Mouse (Mus musculus): ENCODE measurements around the gene Fbxw25. TPM values are rescaled to one million over a fixed set of nuclear protein-coding genes. Genes with fewer than 3 reads are reported as not detected.

The Fbxw25 gene
- polyA plus RNA-seq (2012; ENCODE audit: low replicate concordance) = not detected in 2 replicates

DNA sequence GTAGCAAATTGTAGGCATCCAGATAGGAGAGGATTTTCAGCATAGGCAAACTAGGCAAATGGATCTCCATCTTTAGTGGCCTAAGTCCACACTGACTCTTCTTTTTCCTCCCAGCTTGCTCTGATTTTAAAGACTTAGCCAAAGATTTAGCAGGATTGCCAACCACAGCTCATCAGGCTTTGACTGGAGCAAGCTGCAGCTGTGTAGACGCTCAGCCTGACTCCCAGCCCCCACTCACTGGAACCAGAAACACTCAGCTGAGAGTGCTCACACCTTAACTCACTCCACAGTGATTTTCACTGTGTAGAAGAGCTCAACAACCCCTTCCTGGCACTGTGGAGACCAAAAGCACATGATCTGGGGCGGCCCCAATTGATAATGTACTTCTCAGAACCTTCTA is at the start of gene Fbxw25:
Gene Fbxw25 (minus strand): TSS at position 101 of the 400 bp plus-strand sequence.

DNA sequence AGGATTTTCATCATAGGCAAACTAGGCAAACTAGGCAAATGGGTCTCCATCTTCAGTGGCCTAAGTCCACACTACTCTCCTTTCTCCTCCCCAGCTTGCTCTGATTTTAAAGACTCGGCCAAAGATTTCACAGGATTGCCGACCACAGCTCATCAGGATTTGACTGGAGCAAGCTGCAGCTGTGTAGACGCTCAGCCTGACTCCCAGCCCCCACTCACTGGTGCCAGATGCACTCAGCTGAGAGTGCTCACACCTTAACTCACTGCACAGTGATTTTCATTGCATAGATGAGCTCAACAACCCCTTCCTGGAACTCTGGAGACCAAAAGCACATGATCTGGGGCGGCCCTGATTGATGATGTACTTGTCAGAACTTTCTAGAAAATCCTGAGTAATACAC is 38.1 kb upstream of the Fbxw25 start, which contains the start of gene Fbxw18:
Gene Fbxw18 (minus strand): TSS at position 101 of the 400 bp plus-strand sequence.

DNA sequence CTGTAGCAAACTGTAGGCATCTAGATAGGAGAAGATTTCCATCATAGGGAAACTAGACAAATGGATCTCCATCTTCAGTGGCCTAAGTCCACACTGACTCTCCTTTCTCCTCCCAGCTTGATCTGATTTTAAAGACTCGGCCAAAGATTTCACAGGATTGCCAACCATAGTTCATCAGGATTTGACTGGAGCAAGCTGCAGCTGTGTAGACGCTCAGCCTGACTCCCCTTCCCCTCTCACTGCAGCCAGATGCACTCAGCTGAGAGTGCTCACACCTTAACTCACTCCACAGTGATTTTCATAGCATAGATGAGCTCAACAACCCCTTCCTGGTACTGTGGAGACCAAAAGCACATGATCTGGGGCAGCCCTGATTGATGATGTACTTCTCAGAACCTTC is 38.5 kb downstream of the Fbxw25 start, which contains the start of gene Fbxw24:
Gene Fbxw24 (minus strand): TSS at position 101 of the 400 bp plus-strand sequence.

Other genes starting within 250 kb of the Fbxw25 start
- not detected in 2 replicates for gene Fbxw16, start 215.5 kb downstream of the Fbxw25 start, polyA plus RNA-seq (2012; ENCODE audit: low replicate concordance)
- 0.10 TPM in 1 of 2 replicates, not detected in the other for gene Fbxw19, start 168.8 kb downstream of the Fbxw25 start, polyA plus RNA-seq (2012; ENCODE audit: low replicate concordance)
- gene Fbxw15, start 96.4 kb downstream of the Fbxw25 start, polyA plus RNA-seq (2012; ENCODE audit: low replicate concordance) = not detected in 2 replicates
- not detected in 2 replicates for gene Fbxw24, start 38.6 kb downstream of the Fbxw25 start, polyA plus RNA-seq (2012; ENCODE audit: low replicate concordance)
- gene Fbxw18, start 38.0 kb upstream of the Fbxw25 start, polyA plus RNA-seq (2012; ENCODE audit: low replicate concordance) = not detected in 2 replicates
- gene Fbxw26, start 81.4 kb upstream of the Fbxw25 start, polyA plus RNA-seq (2012; ENCODE audit: low replicate concordance) = not detected in 2 replicates
- not detected in 2 replicates for gene Fbxw27, start 126.0 kb upstream of the Fbxw25 start, polyA plus RNA-seq (2012; ENCODE audit: low replicate concordance)
- not detected in 2 replicates for gene Spink8, start 147.6 kb upstream of the Fbxw25 start, polyA plus RNA-seq (2012; ENCODE audit: low replicate concordance)
- 2.6 and 14.6 TPM in 2 replicates for gene Nme6, start 168.1 kb upstream of the Fbxw25 start, polyA plus RNA-seq (2012; ENCODE audit: low replicate concordance)
- 3.5 and 19.0 TPM in 2 replicates for gene Camp, start 185.0 kb upstream of the Fbxw25 start, polyA plus RNA-seq (2012; ENCODE audit: low replicate concordance)
- 81.5 and 90.3 TPM in 2 replicates for gene Cdc25a, start 210.9 kb upstream of the Fbxw25 start, polyA plus RNA-seq (2012; ENCODE audit: low replicate concordance)

Measured in leukemia stem cell, adult 10-12 weeks (primary cell).